Mouse (Mus musculus): ENCODE results near the gene Exoc6.

- no peak for TF ChIP-seq POLR2A (IDR thresholded peaks at IDR 0.05; ENCODE audit: control insufficient read depth, low read depth, low read length)
- no peak for TF ChIP-seq CTCF (IDR thresholded peaks at IDR 0.05; ENCODE audit: control insufficient read depth, insufficient read depth, insufficient replicate concordance, low read depth, low read length)
These were observed 103.8 kb downstream of the Exoc6 start for GRCm38 (mm10) chr19:37654012-37654411.

All from testis, adult 2 months (tissue).